Mouse (Mus musculus) skeletal muscle tissue, adult 2 months (tissue): ENCODE results near the gene Fchsd2.

ENCODE experiments used
- DNase-seq: peaks from one replicate; pipeline ENCODE4 v3.0.0-alpha.2; 2012; ENCODE audit warnings: low read depth, low spot score

Gene Fchsd2

DNA sequence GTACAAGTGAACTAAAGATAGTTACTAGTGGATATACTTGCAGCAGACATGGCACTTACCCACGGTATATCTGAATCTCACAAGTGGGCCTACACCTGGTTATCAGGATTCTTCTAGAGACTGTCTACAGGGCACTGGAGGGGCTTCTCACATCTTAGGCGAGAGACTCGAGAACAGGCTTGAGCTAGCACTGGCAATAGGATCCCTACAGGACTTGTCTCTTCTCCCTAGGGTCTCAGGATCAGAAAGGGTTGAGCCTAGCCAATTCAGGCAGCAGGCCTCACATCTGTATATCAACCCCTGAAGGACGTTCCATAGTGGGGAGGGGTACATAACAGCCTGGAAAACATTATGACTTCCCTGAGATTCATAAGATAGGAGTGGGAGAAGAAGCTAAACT lies 194.2 kb downstream of the Fchsd2 start:
- no peak for DNase-seq

- DNase-seq = no peak
Measured at GRCm38 (mm10) chr7:101287820-101288219, 195.2 kb downstream of the Fchsd2 start.

GRCm38 (mm10) chr7:101288436-101288835 lies 195.8 kb downstream of the Fchsd2 start:
- peak; percentile 32 for DNase-seq

- no peak for DNase-seq
Measured at GRCm38 (mm10) chr7:101290401-101290800, 197.7 kb downstream of the Fchsd2 start.

DNA sequence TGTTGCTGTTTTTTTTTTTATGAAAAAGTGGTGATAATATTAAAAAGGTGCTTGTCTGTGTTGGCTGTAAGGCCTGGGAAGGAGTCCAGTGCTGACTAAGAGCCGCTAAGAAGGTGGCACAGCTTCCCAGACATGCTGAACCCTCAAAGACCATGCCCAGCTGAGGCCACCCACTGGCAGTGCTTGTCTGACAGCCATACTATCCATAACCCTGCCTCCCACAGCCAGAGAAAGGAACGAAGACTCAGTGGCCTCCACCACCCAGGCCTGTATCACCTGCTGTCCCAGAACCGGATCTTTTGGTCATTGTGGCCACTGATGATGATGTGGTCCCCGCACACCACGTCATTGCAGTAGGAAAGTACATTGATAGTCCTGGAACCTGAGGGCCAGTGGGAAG lies 198.5 kb downstream of the Fchsd2 start:
- no peak for DNase-seq

- no peak for DNase-seq
Measured at GRCm38 (mm10) chr7:101291641-101292040, 199.0 kb downstream of the Fchsd2 start.

DNA sequence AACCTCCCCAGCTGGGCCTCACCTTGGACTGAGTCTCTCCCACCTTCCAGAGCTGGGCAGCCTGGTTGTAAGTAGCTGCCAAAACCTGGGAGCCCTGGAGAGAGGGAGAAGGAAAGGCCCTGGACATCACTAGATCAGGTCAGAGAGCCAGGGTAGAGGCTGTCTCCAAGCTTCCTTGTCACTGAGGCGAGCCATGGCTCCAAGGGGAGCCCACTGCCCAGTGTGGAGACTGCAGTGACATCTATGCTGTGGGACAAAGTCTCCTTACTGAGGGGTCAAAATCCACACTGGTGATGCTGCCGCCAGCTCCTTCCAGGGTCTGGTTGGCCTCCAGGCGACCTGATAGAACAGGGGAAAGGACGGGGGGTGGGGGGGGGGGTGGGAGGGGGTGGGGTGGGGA lies 199.4 kb downstream of the Fchsd2 start:
- no peak for DNase-seq

DNA sequence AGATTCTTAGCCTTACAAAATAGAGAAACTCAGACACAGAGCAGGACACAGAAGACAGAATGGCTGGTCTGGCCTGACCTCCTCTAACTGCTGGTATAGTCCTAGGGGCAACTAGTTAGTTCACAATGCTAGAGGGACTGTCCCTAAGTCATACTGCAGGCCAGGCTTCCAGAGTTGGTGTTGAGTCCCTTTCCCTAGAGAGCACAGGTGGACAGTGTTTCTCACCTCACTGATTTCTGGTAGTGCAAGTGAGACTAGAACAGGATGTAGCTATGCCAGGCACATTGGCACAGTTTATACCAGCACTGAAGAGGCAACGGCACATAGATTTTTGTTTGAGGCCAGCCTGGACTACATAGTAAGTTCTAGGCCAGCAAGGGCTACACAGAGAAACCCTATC lies 200.0 kb downstream of the Fchsd2 start:
- DNase-seq = no peak

- DNase-seq = no peak
Measured at GRCm38 (mm10) chr7:101293138-101293537, 200.5 kb downstream of the Fchsd2 start.

GRCm38 (mm10) chr7:101293611-101294010 lies 200.9 kb downstream of the Fchsd2 start:
- no peak for DNase-seq

DNA sequence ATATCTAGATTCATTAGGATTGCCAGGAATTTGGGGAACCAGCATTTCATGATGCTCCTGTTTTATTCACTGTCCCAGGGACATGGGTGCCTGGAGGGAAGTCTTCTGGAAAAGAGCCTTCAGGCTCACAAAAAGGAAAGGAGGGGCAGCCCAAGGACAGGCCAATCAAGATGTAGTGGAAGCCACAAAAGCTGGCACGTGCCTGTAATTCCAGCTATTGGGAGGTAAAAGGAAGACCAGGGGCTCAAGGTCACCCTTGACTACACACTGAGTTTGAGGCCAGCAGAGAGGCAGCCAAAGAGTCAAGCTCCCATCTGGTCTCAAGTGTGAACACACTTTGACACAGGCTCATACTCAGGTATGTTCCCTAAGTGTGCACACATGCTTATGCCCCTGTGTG lies 202.8 kb downstream of the Fchsd2 start:
- DNase-seq = no peak

DNA sequence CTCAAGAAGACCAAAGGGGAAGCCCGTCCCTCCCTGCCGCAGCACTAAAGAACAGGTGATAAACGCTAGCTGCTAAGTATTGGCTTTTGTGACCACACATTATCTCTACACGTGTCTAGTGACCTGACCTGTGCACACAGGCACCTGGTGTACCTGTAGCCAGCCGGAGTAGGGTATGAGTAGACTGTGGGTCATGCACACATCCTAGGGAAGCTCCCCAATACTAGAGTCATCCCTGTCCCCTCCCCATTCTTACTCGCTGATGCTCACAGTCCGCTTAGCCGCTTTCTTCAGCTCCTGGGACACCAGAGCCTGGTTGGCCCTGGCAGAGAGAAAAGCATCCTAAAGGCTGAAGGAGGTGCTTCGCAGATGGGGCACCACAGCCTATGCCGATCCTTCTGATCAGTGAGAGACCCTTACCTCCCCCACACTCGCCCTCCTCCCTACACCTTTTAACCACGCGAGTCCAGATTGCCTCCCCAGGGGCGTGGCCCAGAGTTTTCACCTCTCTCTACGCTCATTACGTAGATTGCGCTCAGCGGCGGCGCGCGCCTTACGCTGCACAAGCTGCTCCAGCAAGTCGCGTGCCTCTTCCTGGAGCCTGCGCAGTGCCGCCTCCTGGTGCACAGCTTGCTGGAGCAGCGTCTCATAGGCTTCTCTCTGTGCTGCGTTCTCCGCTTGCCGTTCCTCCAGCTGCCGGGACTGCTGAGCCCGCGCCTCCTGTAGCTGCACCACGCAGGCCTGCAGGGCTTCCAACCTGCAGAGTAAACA lies 203.8 kb downstream of the Fchsd2 start:
- no peak for DNase-seq

GRCm38 (mm10) chr7:101297023-101297405 lies 204.4 kb downstream of the Fchsd2 start:
- no peak for DNase-seq

DNA sequence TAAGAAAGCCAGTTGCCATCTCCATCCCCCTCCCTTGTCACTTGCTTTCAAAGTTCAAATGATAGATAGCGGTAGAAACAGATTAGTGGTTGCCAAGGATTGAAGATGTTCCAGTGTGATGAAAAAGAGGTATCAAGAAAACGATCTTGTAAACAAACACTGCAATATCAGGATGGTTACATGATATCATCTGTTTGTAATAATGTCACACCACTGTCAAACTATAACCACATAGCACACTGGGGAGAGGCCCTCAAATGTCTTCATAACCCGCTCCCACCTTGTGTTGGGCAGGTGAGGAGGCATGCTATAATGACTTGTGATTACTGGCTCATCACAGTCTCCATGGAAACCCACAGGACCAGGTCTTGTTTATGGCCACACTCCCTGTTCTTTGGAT lies 205.7 kb downstream of the Fchsd2 start:
- DNase-seq = no peak

DNA sequence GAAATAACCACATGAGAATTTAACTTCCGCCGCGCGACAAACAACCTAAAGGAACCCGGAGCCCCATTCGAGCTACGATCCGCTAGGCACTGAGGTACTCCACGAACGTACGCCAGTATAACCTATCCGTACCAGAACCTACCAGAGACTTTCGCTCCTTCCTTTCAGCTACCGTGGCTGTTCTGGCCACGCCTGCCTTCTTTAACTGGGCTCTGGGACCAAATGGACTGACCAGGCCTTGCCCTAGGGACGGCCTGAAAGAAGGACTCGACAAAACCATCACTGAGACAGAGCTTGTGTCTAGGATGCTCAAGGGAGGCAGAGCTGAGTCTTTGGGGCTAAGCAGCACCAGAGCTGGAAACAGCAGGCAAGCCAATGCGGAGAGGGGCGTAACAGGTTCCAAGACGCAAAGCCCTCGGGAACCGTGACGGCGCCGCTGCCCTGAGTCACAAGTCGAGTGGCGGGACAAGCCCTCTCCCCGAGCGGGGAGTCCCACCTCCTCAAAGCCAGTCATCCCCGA lies 208.8 kb downstream of the Fchsd2 start:
- peak; percentile 49 for DNase-seq

- DNase-seq = peak; percentile 94
Measured at GRCm38 (mm10) chr7:101301881-101302456, 209.3 kb downstream of the Fchsd2 start, which contains the start of gene Atg16l2. TSS of gene Atg16l2 (minus strand) at chr7:101302251.

- DNase-seq = no peak
Measured at GRCm38 (mm10) chr7:101302691-101303090, 210.0 kb downstream of the Fchsd2 start.

- no peak for DNase-seq
Measured at GRCm38 (mm10) chr7:101306841-101307240, 214.2 kb downstream of the Fchsd2 start.

- DNase-seq = no peak
Measured at GRCm38 (mm10) chr7:101309985-101310326, 217.3 kb downstream of the Fchsd2 start.

DNA sequence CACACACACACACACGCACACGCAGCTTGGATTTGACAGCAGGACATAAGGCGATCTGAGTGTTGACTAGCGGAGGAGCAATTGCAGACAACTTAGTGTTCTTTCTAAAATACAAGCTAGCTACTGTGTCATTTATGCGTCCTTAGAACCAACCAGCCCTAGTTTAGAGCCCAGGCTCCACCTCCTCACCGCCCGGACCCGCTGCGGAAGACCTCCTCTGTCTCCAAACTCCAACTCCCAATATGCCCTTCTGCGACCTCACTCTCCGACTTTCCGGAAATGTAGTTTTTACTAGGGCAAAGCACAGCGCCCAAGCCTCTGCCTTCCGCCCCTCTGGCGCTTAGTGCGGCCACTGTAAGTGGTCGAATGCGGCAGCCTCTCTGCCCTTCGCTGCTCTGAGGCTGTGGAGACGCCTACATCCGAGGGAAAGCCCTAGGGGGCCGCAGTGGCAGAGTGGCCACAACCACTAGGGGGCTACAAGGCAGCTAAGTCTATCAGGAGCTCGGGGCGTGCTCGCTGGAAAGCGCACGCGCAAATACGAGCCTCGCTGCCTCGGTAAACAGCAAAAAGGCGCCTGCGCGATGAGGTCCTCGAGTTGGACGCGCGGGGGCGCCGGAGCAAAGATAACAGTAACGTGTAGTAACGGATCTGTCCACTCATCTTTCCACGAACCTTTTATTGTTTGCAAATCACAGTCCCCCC lies 217.8 kb downstream of the Fchsd2 start:
- peak; percentile 98 for DNase-seq

- no peak for DNase-seq
Measured at GRCm38 (mm10) chr7:101311061-101311460, 218.4 kb downstream of the Fchsd2 start.

GRCm38 (mm10) chr7:101313033-101313432 lies 220.4 kb downstream of the Fchsd2 start:
- no peak for DNase-seq

DNA sequence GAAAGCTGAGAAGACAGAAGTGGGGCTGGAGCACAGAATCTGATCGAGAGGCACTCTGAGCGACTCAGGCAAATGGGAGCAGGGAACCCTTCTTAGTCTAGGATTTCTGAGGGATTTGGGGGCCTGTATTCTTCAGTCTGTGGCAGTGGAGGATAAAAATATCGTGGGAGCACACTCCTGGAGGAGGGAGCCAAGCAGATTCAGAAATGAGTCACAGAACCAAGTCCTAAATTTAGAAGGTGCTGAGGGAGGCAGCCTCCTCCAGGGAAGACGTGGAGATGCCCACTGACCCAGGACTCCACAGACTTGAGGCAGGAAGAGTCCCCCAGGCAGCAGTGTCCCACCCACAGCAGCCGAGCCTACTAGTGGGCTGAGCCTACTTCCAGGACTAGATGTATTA lies 221.7 kb downstream of the Fchsd2 start:
- no peak for DNase-seq
